Mouse (Mus musculus) heart, postnatal 0 days (tissue): ENCODE measurements around the gene Wdr25.

Experiments
- CTCF ChIP-seq: IDR thresholded peaks from 2 replicates; pipeline ENCODE4 v1.5.1; 2016; ENCODE audit warnings: antibody characterized with exemption, control low read depth, low read depth
- EP300 ChIP-seq: IDR thresholded peaks from 2 replicates; pipeline ENCODE4 v1.6.1; 2016; ENCODE audit warnings: antibody characterized with exemption, low read depth

GRCm38 (mm10) chr12:108997249-108997648 is 103.8 kb downstream of the Wdr25 start:
- TF ChIP-seq CTCF (no peak), EP300 (no peak)
